Mouse (Mus musculus) embryonic fibroblast, embryonic 13.5 days (primary cell): ENCODE results near the gene Ptpn21.
A peak's percentile ranks its signal among the peaks of the same experiment; 100 is the strongest.

ENCODE experiments used
- CTCF ChIP-seq: IDR thresholded peaks from 2 replicates; pipeline ENCODE4 v1.5.1; 2011; ENCODE audit warnings: mild to moderate bottlenecking, control low read depth, low read length, moderate library complexity, borderline replicate concordance; ENCODE audit not compliant: insufficient read depth
- POLR2A ChIP-seq: IDR thresholded peaks from 2 replicates; pipeline ENCODE4 v1.6.1; 2011; ENCODE audit warnings: low read depth, mild to moderate bottlenecking, control low read depth, low read length, moderate library complexity

DNA sequence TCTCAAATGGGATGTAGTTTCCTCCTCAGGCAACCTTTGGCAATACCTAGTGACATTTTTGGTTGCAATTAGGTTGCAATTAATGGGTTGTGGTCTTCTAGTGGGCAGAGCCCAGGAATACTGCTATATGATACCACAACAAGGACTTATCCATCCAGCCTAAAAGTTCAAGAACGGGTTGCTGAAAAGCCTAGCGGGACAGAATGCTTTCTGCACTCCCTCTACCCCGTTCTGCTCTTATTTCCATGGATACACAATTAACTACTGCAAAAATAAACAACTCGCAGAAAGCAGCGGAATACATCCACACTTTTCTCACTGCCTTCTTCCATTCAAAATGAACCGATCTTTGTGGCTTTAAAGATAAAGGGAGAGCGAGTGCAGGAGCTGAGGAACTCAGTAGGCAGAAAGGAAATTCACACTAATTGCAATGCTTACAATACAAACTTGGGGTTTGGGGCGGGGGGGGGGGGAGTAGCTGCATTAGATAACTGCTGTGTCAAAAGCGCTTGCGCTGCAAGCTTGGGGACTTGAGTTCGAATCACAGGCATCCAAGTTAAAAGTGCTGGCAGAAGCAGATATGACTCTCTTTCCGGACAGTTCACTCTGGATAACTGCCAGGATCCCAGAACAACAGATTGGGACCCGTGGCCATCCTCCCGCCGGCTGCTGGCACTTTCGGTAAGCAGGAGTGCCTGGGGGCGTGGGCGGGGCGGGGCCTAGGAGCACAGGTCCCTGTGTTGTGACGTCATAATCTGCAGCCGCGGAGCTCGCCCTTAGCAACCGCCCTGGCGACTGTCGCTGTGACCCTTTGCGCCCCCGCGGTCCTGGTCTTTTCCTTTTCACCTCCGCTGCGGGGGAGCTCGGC is 109.6 kb downstream of the Ptpn21 start, which contains the start of gene Spata7:
- TF ChIP-seq CTCF (no peak), POLR2A (peak; percentile 38; the same call in 1 of the 2 replicates)
